Mouse (Mus musculus): ENCODE data around the gene Dhdh.

GRCm38 (mm10) chr7:45463987-45464778, 24.4 kb downstream of the Dhdh start:
- TF ChIP-seq CTCF (IDR thresholded peaks at IDR 0.05; ENCODE audit: insufficient read depth, low read depth, low read length) = no peak
- no peak for TF ChIP-seq POLR2A (IDR thresholded peaks at IDR 0.05; ENCODE audit: insufficient read depth, low read depth, low read length)
